Mouse (Mus musculus): Measurements from ENCODE around the gene Exo5. TPM values are rescaled to one million over a fixed set of nuclear protein-coding genes. Genes with fewer than 3 reads are reported as not detected.

Exo5 gene
- polyA plus RNA-seq, 1 experiment from 2014 or later, result 13.1 TPM

- Histone ChIP-seq H3K9ac (replicated peaks; ENCODE audit: low read depth) (no peak overlapping the region), H3K27me3 (replicated peaks; ENCODE audit: insufficient read depth, low read length) (no peaks in the 10 kb centered on the region), H3K4me3 (ENCODE audit: low read depth, low read length) (no peak overlapping the region), H3K27ac (ENCODE audit: low read length) (no peak overlapping the region), H3K4me1 (ENCODE audit: insufficient read depth, low read depth, low read length) (no peaks in the 10 kb centered on the region), H3K9me3 (ENCODE audit: low read length) (no peaks in the 10 kb centered on the region), H3K36me3 (ENCODE audit: insufficient read depth, low read length) (no peaks in the 10 kb centered on the region), H3K4me2 (replicated peaks; ENCODE audit: low read depth, low read length) (no peak overlapping the region)
- ATAC-seq (no peak), DNase-seq (ENCODE audit: low spot score) (no peak)
- no peak for TF ChIP-seq EP300 (IDR thresholded peaks at IDR 0.05)
- TF ChIP-seq CTCF (IDR thresholded peaks at IDR 0.05), result no peak
- 57% methylated on average over 7 of the region's 7 CpGs for WGBS
These were observed 29.6 kb downstream of the Exo5 start for GRCm38 (mm10) chr4:120895226-120895625.

DNA sequence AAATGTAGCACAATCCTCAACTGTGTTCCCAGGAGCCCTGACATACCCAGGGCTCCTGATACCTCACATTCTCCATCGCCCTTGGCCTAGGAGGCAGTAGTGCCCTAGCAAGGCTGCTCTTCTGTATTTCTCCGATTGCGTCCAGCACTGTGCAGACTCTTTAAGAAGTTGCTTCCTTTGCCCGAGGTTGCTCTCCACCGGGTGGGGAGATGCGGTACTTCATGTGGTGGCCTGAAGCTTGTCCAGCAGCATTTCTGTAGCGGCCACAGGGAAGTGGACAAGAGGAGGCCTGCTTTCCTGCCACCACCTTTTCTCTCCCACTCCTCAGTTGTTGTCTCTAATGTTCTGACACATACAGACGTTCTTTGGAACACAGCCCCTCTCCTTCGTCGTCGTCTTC lies 30.2 kb downstream of the Exo5 start:
- Histone ChIP-seq H3K4me2 (replicated peaks; ENCODE audit: low read depth, low read length) (no peak overlapping the region), H3K9ac (replicated peaks; ENCODE audit: low read depth) (no peak overlapping the region), H3K4me1 (ENCODE audit: insufficient read depth, low read depth, low read length) (no peaks in the 10 kb centered on the region), H3K9me3 (ENCODE audit: low read length) (no peaks in the 10 kb centered on the region), H3K4me3 (ENCODE audit: low read depth, low read length) (no peak overlapping the region), H3K36me3 (ENCODE audit: insufficient read depth, low read length) (no peaks in the 10 kb centered on the region), H3K27ac (ENCODE audit: low read length) (no peak overlapping the region), H3K27me3 (replicated peaks; ENCODE audit: insufficient read depth, low read length) (no peaks in the 10 kb centered on the region)
- ATAC-seq (no peak), DNase-seq (ENCODE audit: low spot score) (no peak)
- TF ChIP-seq CTCF (IDR thresholded peaks at IDR 0.05) (peak; percentile 7; the same call in 1 of the 2 replicates), EP300 (IDR thresholded peaks at IDR 0.05) (no peak)
- 66% methylated on average over 11 of the region's 11 CpGs for WGBS

- no peak for TF ChIP-seq CTCF (IDR thresholded peaks at IDR 0.05)
These were observed 31.0 kb downstream of the Exo5 start for GRCm38 (mm10) chr4:120893656-120894401.

DNA sequence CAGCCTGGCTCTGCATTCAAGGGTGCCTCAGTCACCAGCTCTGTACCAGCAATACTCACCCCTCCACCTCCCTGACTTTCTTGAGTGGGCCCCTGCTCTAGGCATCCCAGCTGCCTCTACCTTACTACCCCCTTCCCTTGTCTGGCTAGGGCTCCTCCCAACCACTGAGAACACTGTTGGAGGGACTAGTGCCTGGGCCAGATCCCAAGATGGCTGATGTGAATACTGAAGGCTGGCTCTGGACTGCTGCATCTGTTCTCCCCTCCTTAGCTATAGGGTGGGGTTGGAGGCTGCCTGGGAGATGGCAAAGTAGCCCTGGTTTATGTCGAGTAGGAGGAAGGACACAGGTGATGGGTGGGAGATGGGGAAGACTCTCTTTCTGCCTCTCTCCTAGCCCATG lies 32.3 kb downstream of the Exo5 start:
- Histone ChIP-seq H3K9ac (replicated peaks; ENCODE audit: low read depth) (no peak overlapping the region), H3K9me3 (ENCODE audit: low read length) (no peaks in the 10 kb centered on the region), H3K36me3 (ENCODE audit: insufficient read depth, low read length) (no peaks in the 10 kb centered on the region), H3K27me3 (replicated peaks; ENCODE audit: insufficient read depth, low read length) (no peaks in the 10 kb centered on the region), H3K27ac (ENCODE audit: low read length) (no peak overlapping the region), H3K4me3 (ENCODE audit: low read depth, low read length) (no peak overlapping the region), H3K4me2 (replicated peaks; ENCODE audit: low read depth, low read length) (no peak overlapping the region), H3K4me1 (ENCODE audit: insufficient read depth, low read depth, low read length) (no peaks in the 10 kb centered on the region)
- ATAC-seq, result no peak
- WGBS, result 43% methylated on average over 1 of the region's 1 CpGs
- no peak for DNase-seq (ENCODE audit: low spot score)
- TF ChIP-seq EP300 (IDR thresholded peaks at IDR 0.05) (no peak), CTCF (IDR thresholded peaks at IDR 0.05) (no peak)

More at GRCm38 (mm10) chr4:120893656-120894401, 31.0 kb downstream of the Exo5 start:
- Histone ChIP-seq H3K27ac (ENCODE audit: low read length) (no peak overlapping the region), H3K27me3 (replicated peaks; ENCODE audit: insufficient read depth, low read length) (no peaks in the 10 kb centered on the region), H3K9ac (replicated peaks; ENCODE audit: low read depth) (no peak overlapping the region), H3K9me3 (ENCODE audit: low read length) (no peaks in the 10 kb centered on the region), H3K36me3 (ENCODE audit: insufficient read depth, low read length) (no peaks in the 10 kb centered on the region), H3K4me3 (ENCODE audit: low read depth, low read length) (no peak overlapping the region), H3K4me2 (replicated peaks; ENCODE audit: low read depth, low read length) (no peak overlapping the region), H3K4me1 (ENCODE audit: insufficient read depth, low read depth, low read length) (no peaks in the 10 kb centered on the region)
- no peak for DNase-seq (ENCODE audit: low spot score)
- no peak for ATAC-seq
- 46% methylated on average over 11 of the region's 11 CpGs for WGBS

GRCm38 (mm10) chr4:120891960-120892359 lies 32.9 kb downstream of the Exo5 start:
- DNase-seq (ENCODE audit: low spot score) (no peak), ATAC-seq (no peak)
- no peak overlapping the region for H3K27ac ChIP-seq (ENCODE audit: low read length)
- H3K27me3 ChIP-seq (replicated peaks; ENCODE audit: insufficient read depth, low read length), result no peaks in the 10 kb centered on the region
- H3K4me2 ChIP-seq (replicated peaks; ENCODE audit: low read depth, low read length), result no peak overlapping the region
- H3K9me3 ChIP-seq (ENCODE audit: low read length), result no peaks in the 10 kb centered on the region
- no peak overlapping the region for H3K9ac ChIP-seq (replicated peaks; ENCODE audit: low read depth)
- H3K36me3 ChIP-seq (ENCODE audit: insufficient read depth, low read length), result no peaks in the 10 kb centered on the region
- H3K4me1 ChIP-seq (ENCODE audit: insufficient read depth, low read depth, low read length), result no peaks in the 10 kb centered on the region
- no peak overlapping the region for H3K4me3 ChIP-seq (ENCODE audit: low read depth, low read length)
- no peak for TF ChIP-seq EP300 (IDR thresholded peaks at IDR 0.05)
- no peak for TF ChIP-seq CTCF (IDR thresholded peaks at IDR 0.05)

- Histone ChIP-seq H3K4me3 (ENCODE audit: low read depth, low read length) (no peak overlapping the region), H3K36me3 (ENCODE audit: insufficient read depth, low read length) (no peaks in the 10 kb centered on the region), H3K4me1 (ENCODE audit: insufficient read depth, low read depth, low read length) (peaks cover 1% of the 10 kb centered on the region; the same call in 1 of the 2 replicates), H3K9ac (replicated peaks; ENCODE audit: low read depth) (no peak overlapping the region), H3K4me2 (replicated peaks; ENCODE audit: low read depth, low read length) (no peak overlapping the region), H3K27ac (ENCODE audit: low read length) (no peak overlapping the region), H3K9me3 (ENCODE audit: low read length) (no peaks in the 10 kb centered on the region), H3K27me3 (replicated peaks; ENCODE audit: insufficient read depth, low read length) (no peaks in the 10 kb centered on the region)
- 66% methylated on average over 11 of the region's 11 CpGs for WGBS
- no peak for DNase-seq (ENCODE audit: low spot score)
- no peak for TF ChIP-seq CTCF (IDR thresholded peaks at IDR 0.05)
- no peak for TF ChIP-seq EP300 (IDR thresholded peaks at IDR 0.05)
- ATAC-seq, result no peak
These were observed 33.9 kb downstream of the Exo5 start for GRCm38 (mm10) chr4:120890754-120891440.

Measured in lung, postnatal 0 days (tissue).